Mouse (Mus musculus): ENCODE results near the gene Islr. TPM values are rescaled to one million over a fixed set of nuclear protein-coding genes. Genes with fewer than 3 reads are reported as not detected.

Islr gene
- polyA plus RNA-seq, 1 experiment from 2014 or later: 89.5 TPM

- no peak for ATAC-seq (ENCODE audit: borderline replicate concordance, extremely low read depth, low FRiP score, low TSS enrichment)
- Histone ChIP-seq H3K27ac (no peak overlapping the region), H3K9ac (no peak overlapping the region), H3K4me3 (no peak overlapping the region), H3K27me3 (peaks cover 87% of the 10 kb centered on the region), H3K36me3 (no peaks in the 10 kb centered on the region), H3K4me1 (peaks cover 44% of the 10 kb centered on the region), H3K4me2 (no peak overlapping the region), H3K9me3 (no peaks in the 10 kb centered on the region)
- WGBS: 11% methylated on average over 11 of the region's 11 CpGs
Observed at GRCm38 (mm10) chr9:58200270-58201090, 3.6 kb downstream of the Islr start.

DNA sequence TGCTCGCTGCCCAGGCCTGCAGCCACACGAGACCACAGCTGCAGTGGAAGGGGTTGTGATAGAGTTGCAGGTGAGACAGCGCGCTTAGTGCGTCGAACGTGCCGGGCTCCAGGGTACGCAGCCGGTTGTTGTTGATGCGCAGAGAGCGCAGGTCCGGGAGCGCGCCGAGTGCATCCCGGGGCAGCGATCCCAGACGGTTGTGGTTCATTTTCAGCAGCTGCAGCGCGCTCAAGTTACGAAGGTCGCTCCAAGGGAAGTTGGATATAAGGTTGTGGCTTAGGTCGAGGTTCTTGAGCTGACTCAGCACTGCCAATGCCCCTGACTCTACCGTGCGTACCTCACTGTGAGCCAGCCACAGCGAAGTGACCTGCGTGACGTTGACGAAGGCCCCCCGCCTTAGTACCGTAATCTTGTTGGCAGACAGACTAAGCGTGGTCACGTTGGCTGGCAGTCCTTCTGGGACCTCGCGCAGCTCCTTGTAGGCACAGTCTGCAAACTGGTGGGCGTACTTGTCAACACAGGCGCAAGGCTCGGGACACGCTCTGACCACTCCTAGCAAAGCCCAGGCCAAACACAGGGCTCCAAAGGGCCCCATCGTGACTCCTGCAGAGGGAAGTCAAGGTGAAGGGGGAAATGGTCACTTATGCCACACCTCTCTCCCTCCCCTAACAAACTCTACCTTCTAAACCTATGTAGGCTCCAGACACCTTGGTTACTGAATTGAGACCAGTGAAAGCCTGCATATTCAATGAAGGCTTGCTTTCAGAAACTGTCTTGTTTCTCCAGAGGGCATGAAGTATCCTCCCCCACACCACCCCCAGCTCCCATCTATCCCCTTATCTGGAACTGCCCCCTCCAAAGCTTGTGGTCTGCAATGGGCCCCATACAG, 4.5 kb downstream of the Islr start:
- 1% methylated on average over 41 of the region's 41 CpGs for WGBS
- Histone ChIP-seq H3K27me3 (peaks cover 96% of the 10 kb centered on the region), H3K4me1 (peaks cover 44% of the 10 kb centered on the region), H3K4me3 (no peak overlapping the region), H3K36me3 (no peaks in the 10 kb centered on the region), H3K4me2 (0 out of 2 replicates have a peak overlapping the region, but pooled peaks have one; percentile 23), H3K9ac (no peak overlapping the region), H3K27ac (no peak overlapping the region), H3K9me3 (no peaks in the 10 kb centered on the region)
- ATAC-seq (ENCODE audit: borderline replicate concordance, extremely low read depth, low FRiP score, low TSS enrichment): no peak

DNA sequence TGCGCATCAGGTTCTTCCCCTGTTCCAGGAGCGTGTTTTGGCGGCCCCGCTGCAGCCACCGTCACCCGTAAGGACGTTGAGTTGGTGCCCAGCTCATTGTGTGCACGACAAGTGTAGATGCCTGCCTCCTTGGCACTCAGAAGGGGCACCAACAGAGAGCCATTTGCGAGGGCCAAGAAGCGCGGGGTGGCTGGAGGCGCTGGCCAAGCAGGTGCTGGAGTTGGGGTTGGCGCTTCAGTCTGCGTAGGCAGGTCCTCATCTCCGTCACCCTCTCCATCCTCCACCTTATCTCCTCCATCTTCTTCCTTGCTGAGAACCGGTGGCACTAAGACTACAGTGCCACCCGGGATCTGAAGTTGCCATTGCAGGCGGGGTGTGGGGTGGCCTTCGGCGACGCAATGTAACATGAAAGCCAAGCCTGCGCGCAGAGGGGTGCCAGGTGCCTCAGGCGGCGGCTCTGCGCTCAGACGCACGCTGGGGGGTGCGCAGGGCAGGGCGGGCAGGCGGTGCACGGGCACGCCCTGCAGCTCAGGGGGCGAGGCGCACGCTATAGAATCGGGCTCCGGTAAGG, 5.2 kb downstream of the Islr start:
- 2% methylated on average over 38 of the region's 38 CpGs for WGBS
- ATAC-seq (ENCODE audit: borderline replicate concordance, extremely low read depth, low FRiP score, low TSS enrichment): no peak
- Histone ChIP-seq H3K27me3 (peaks cover 100% of the 10 kb centered on the region), H3K27ac (no peak overlapping the region), H3K9me3 (no peaks in the 10 kb centered on the region), H3K4me1 (peaks cover 42% of the 10 kb centered on the region), H3K36me3 (no peaks in the 10 kb centered on the region), H3K9ac (no peak overlapping the region), H3K4me2 (0 out of 2 replicates have a peak overlapping the region, but pooled peaks have one; percentile 23), H3K4me3 (no peak overlapping the region)

DNA sequence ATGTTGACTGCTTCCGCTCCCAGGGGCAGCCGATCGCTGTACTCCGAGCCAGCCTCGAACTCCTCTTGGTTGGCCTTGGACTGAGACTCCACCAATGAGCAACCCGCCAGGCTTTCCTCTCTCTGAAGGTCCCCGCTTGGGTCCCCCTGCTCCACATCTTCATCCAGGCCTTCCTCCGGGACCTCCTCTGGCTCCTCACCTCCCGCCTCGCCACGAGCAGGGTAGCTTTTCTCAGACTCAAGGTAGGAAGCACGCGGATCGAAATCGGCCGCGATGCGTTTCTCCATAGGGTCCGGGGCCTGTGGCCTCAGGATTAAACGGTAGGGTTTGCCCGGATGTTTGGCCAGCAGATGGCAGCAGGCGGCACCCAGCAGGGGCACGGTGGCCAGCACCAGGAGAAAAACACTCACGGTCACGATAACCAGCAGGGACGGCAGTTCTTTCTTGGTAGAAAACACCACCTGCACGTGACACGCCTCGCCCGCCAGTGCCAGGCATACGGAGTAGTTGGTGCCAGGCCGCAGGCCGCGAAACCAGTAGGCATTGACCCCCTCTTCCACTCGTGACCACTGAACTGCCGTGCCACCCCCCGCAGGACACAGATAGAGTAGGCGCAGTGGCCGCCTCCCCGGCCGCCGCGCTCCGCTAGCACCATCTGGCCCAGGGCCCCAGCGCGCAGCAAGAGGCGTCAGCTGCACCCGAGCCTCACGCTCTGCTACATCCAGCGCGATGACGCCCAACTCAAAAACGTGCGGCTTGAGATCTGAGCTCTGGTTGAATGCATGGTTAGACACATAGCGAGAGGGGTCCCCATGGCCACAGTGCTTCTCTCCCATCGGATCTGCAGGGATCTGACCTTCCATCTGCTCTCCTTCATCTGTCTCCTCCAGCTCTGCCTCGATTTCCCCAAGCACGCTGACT, 6.1 kb downstream of the Islr start:
- peaks cover 35% of the 10 kb centered on the region for H3K4me1 ChIP-seq
- ATAC-seq (ENCODE audit: borderline replicate concordance, extremely low read depth, low FRiP score, low TSS enrichment): no peak
- under 1% methylated on average over 58 of the region's 58 CpGs for WGBS

DNA sequence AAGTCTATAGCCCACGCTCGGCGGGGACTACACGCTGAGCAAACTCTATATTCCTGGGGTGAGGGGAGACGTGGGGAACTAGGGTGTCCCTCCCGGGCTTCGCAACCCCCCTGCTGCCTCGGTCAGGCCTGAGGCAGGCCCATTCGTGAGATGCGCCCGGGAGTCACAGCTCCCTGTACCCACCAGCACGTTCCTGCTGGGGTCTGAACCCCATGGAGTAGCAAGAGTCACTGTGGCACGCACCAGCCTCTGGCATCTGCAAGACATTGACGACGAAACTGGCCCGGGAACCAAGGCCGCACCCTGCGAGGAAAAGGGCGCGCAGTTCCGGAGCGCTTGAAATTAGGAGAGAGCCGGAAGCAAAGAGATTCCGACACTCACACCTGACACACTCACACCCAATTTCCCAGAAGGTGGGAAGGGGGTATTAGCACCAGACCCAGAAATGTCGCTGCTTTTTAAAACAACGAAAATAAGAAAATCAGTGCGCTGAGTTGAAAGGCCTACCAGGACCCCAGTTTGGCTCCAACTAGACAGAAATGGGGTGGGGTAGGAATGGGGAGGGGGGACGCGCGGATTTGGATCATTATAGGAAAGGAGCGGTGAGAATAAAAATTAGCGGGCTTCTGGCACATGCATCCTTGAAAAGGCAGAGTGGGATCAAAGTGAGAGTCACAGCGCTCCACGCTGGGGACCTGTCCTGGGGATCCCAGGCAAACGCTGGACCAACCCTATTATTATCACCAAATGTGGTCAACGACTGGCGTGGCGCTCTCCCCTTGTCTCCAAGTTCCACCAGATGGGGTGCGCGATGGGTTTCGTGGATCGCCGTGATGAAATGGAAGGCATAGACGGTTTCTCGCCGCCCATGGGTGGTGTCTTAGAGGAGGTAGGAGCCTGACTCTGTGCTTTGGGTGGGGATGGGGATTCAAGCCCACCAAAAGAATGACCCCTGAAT, 7.2 kb downstream of the Islr start:
- Histone ChIP-seq H3K9ac (no peak overlapping the region), H3K4me3 (peak overlapping the region; percentile 24; the same call in 1 of the 2 replicates)

More for the DNA sequence above, 6.1 kb downstream of the Islr start:
- H3K4me2 ChIP-seq: peak overlapping the region; percentile 50
- peak overlapping the region; percentile 24 for H3K4me3 ChIP-seq
- H3K36me3 ChIP-seq: no peaks in the 10 kb centered on the region
- H3K27ac ChIP-seq: no peak overlapping the region
- no peaks in the 10 kb centered on the region for H3K9me3 ChIP-seq
- H3K9ac ChIP-seq: no peak overlapping the region
- peaks cover 97% of the 10 kb centered on the region for H3K27me3 ChIP-seq

GRCm38 (mm10) chr9:58196141-58196540, 8.0 kb downstream of the Islr start:
- no peak overlapping the region for H3K9ac ChIP-seq
- H3K27me3 ChIP-seq: peaks cover 78% of the 10 kb centered on the region
- H3K9me3 ChIP-seq: no peaks in the 10 kb centered on the region
- H3K4me2 ChIP-seq: peak overlapping the region; percentile 17; the same call in 1 of the 2 replicates
- no peak for ATAC-seq (ENCODE audit: borderline replicate concordance, extremely low read depth, low FRiP score, low TSS enrichment)
- H3K4me3 ChIP-seq: no peak overlapping the region
- no peaks in the 10 kb centered on the region for H3K36me3 ChIP-seq
- WGBS: 5% methylated on average over 14 of the region's 14 CpGs
- no peak overlapping the region for H3K27ac ChIP-seq
- peaks cover 31% of the 10 kb centered on the region for H3K4me1 ChIP-seq

More for the DNA sequence above, 7.2 kb downstream of the Islr start:
- no peak for ATAC-seq (ENCODE audit: borderline replicate concordance, extremely low read depth, low FRiP score, low TSS enrichment)
- WGBS: 3% methylated on average over 46 of the region's 46 CpGs
- Histone ChIP-seq H3K27me3 (peaks cover 86% of the 10 kb centered on the region), H3K9me3 (no peaks in the 10 kb centered on the region), H3K4me2 (peak overlapping the region; percentile 50; the same call in 1 of the 2 replicates), H3K36me3 (no peaks in the 10 kb centered on the region), H3K4me1 (peaks cover 34% of the 10 kb centered on the region), H3K27ac (no peak overlapping the region)

DNA sequence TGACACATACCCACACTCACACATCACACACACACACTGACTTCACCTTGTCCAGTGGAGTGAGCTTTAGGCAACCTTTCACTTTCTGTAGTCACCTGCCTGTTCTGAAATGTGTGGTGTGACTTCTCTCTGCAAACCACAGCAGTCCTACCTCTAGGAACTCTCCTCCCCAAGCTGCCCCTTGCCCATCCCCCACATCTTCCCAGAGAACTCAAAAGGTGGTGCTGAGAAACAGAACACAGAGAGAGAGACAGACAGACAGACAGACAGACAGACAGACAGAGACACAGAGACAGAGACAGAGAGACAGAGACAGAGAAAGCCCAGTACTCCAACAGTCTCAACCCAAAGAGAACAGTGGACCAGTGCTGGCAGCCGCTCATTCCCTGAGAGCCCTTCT, 8.4 kb downstream of the Islr start:
- no peaks in the 10 kb centered on the region for H3K36me3 ChIP-seq
- 15% methylated on average over 1 of the region's 1 CpGs for WGBS
- H3K4me3 ChIP-seq: no peak overlapping the region
- peaks cover 31% of the 10 kb centered on the region for H3K4me1 ChIP-seq
- no peaks in the 10 kb centered on the region for H3K9me3 ChIP-seq
- H3K27me3 ChIP-seq: peaks cover 74% of the 10 kb centered on the region
- ATAC-seq (ENCODE audit: borderline replicate concordance, extremely low read depth, low FRiP score, low TSS enrichment): no peak
- H3K4me2 ChIP-seq: no peak overlapping the region; the same call in 1 of the 2 replicates
- H3K9ac ChIP-seq: no peak overlapping the region
- no peak overlapping the region for H3K27ac ChIP-seq

GRCm38 (mm10) chr9:58194222-58194621, 9.9 kb downstream of the Islr start:
- 59% methylated on average over 9 of the region's 9 CpGs for WGBS
- H3K9ac ChIP-seq: no peak overlapping the region
- peaks cover 59% of the 10 kb centered on the region for H3K27me3 ChIP-seq
- H3K36me3 ChIP-seq: no peaks in the 10 kb centered on the region
- H3K4me3 ChIP-seq: no peak overlapping the region
- ATAC-seq (ENCODE audit: borderline replicate concordance, extremely low read depth, low FRiP score, low TSS enrichment): no peak
- peaks cover 28% of the 10 kb centered on the region for H3K4me1 ChIP-seq
- H3K27ac ChIP-seq: no peak overlapping the region
- H3K4me2 ChIP-seq: no peak overlapping the region
- H3K9me3 ChIP-seq: no peaks in the 10 kb centered on the region

GRCm38 (mm10) chr9:58184456-58184855, 19.6 kb downstream of the Islr start:
- WGBS: 71% methylated on average over 6 of the region's 6 CpGs
- no peaks in the 10 kb centered on the region for H3K36me3 ChIP-seq
- no peak overlapping the region for H3K4me2 ChIP-seq
- no peak overlapping the region for H3K27ac ChIP-seq
- H3K27me3 ChIP-seq: no peaks in the 10 kb centered on the region
- H3K9ac ChIP-seq: no peak overlapping the region
- no peak for ATAC-seq (ENCODE audit: borderline replicate concordance, extremely low read depth, low FRiP score, low TSS enrichment)
- H3K4me3 ChIP-seq: no peak overlapping the region
- H3K9me3 ChIP-seq: no peaks in the 10 kb centered on the region
- H3K4me1 ChIP-seq: no peaks in the 10 kb centered on the region

DNA sequence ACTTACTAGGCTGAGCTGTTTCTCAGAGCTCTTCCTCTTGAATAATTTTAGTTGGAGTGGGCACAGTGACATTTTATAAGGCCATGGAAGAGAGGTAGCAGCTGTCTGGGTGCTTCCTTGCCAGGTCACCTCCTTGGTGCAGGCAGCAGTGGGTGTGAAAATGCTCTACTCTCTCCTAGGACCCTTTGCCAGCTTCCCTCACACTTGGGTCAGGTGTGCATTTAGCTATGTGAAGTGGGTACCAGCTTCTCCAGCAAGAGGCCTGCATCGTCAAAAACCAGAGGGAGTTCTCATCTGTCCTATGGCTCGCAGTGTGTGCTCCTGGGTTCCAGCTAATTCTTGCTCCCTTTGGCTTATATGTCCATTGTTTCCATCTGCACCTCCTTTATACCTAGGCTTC, 24.7 kb downstream of the Islr start:
- H3K9ac ChIP-seq: no peak overlapping the region
- no peaks in the 10 kb centered on the region for H3K27me3 ChIP-seq
- H3K36me3 ChIP-seq: no peaks in the 10 kb centered on the region
- H3K27ac ChIP-seq: no peak overlapping the region
- no peak for ATAC-seq (ENCODE audit: borderline replicate concordance, extremely low read depth, low FRiP score, low TSS enrichment)
- no peak overlapping the region for H3K4me3 ChIP-seq
- WGBS: 86% methylated on average over 2 of the region's 2 CpGs
- H3K4me2 ChIP-seq: no peak overlapping the region
- H3K9me3 ChIP-seq: no peaks in the 10 kb centered on the region
- no peaks in the 10 kb centered on the region for H3K4me1 ChIP-seq
